In genomic region chr2:122701871-122702180, GRCm38 (mm10) we compare ENCODE assay signal across 8 mouse cellular contexts. TPM values are rescaled to one million over a fixed set of nuclear protein-coding genes. Genes with fewer than 3 reads are reported as not detected.
DNase-seq lines count a peak whose midpoint lies in the region; ATAC-seq lines count a peak whose summit lies in the region.

No protein-coding gene starts in this region.

- no peak for ATAC-seq in lung, embryonic 16.5 days (ENCODE audit: low read depth)
- ATAC-seq in embryonic facial prominence, embryonic 15.5 days (ENCODE audit: insufficient number of reproducible peaks, low FRiP score, low TSS enrichment, low read depth) = no peak
- no peak for ATAC-seq in intestine, embryonic 14.5 days (replicated peaks; ENCODE audit: low FRiP score, low TSS enrichment, low read depth)
- no peak for ATAC-seq in midbrain, embryonic 14.5 days (ENCODE audit: low FRiP score, low TSS enrichment)

- WGBS in lung, embryonic 16.5 days = under 1% methylated on average over 15 of the region's 15 CpGs
- WGBS in embryonic facial prominence, embryonic 15.5 days = under 1% methylated on average over 15 of the region's 15 CpGs
- WGBS in intestine, embryonic 14.5 days = under 1% methylated on average over 15 of the region's 15 CpGs
- WGBS in midbrain, embryonic 14.5 days = 1% methylated on average over 15 of the region's 15 CpGs

- H3K27ac ChIP-seq in lung, embryonic 16.5 days (ENCODE audit: low read length) = no peak overlapping the region
- H3K27ac ChIP-seq in embryonic facial prominence, embryonic 15.5 days (replicated peaks) = peak overlapping the region; percentile 74; the same call in 1 of the 2 replicates
- H3K27ac ChIP-seq in intestine, embryonic 14.5 days (ENCODE audit: low read depth) = peak overlapping the region; percentile 59; the same call in 1 of the 2 replicates
- H3K27ac ChIP-seq in midbrain, embryonic 14.5 days (replicated peaks; ENCODE audit: low read depth, low read length) = no peak overlapping the region

- H3K4me3 ChIP-seq in lung, embryonic 16.5 days (ENCODE audit: low read length) = peak overlapping the region; percentile 81
- peak overlapping the region; percentile 76 for H3K4me3 ChIP-seq in embryonic facial prominence, embryonic 15.5 days (replicated peaks)
- H3K4me3 ChIP-seq in intestine, embryonic 14.5 days (ENCODE audit: low read depth, low read length) = peak overlapping the region; percentile 76
- H3K4me3 ChIP-seq in midbrain, embryonic 14.5 days (replicated peaks; ENCODE audit: low read depth, low read length) = peak overlapping the region; percentile 75

- H3K9me3 ChIP-seq in lung, embryonic 16.5 days (ENCODE audit: control insufficient read depth, low read length) = no peaks in the 10 kb centered on the region
- no peaks in the 10 kb centered on the region for H3K9me3 ChIP-seq in embryonic facial prominence, embryonic 15.5 days (replicated peaks)
- H3K9me3 ChIP-seq in intestine, embryonic 14.5 days (ENCODE audit: control insufficient read depth, low read length) = no peaks in the 10 kb centered on the region
- no peaks in the 10 kb centered on the region for H3K9me3 ChIP-seq in midbrain, embryonic 14.5 days (ENCODE audit: control insufficient read depth, low read length)

- H3K36me3 ChIP-seq in lung, embryonic 16.5 days (ENCODE audit: control insufficient read depth, insufficient read depth, low read length) = no peaks in the 10 kb centered on the region
- H3K36me3 ChIP-seq in embryonic facial prominence, embryonic 15.5 days = no peaks in the 10 kb centered on the region
- H3K36me3 ChIP-seq in intestine, embryonic 14.5 days (ENCODE audit: control insufficient read depth, insufficient read depth, low read length) = no peaks in the 10 kb centered on the region
- no peaks in the 10 kb centered on the region for H3K36me3 ChIP-seq in midbrain, embryonic 14.5 days (ENCODE audit: control insufficient read depth, insufficient read depth, low read length)

- H3K27me3 ChIP-seq in lung, embryonic 16.5 days (ENCODE audit: control insufficient read depth, insufficient read depth, low read depth, low read length) = no peaks in the 10 kb centered on the region
- no peaks in the 10 kb centered on the region for H3K27me3 ChIP-seq in embryonic facial prominence, embryonic 15.5 days
- no peaks in the 10 kb centered on the region for H3K27me3 ChIP-seq in intestine, embryonic 14.5 days (replicated peaks; ENCODE audit: control insufficient read depth, insufficient read depth, low read length)
- H3K27me3 ChIP-seq in midbrain, embryonic 14.5 days (ENCODE audit: control insufficient read depth, insufficient read depth, low read length) = no peaks in the 10 kb centered on the region

- H3K4me1 ChIP-seq in lung, embryonic 16.5 days (replicated peaks; ENCODE audit: control insufficient read depth, insufficient read depth, low read length) = peaks cover 12% of the 10 kb centered on the region
- H3K4me1 ChIP-seq in embryonic facial prominence, embryonic 15.5 days = peaks cover 12% of the 10 kb centered on the region
- peaks cover 11% of the 10 kb centered on the region for H3K4me1 ChIP-seq in intestine, embryonic 14.5 days (replicated peaks; ENCODE audit: control insufficient read depth, insufficient read depth, low read length)
- H3K4me1 ChIP-seq in midbrain, embryonic 14.5 days (ENCODE audit: control insufficient read depth, insufficient read depth, low read length) = peaks cover 18% of the 10 kb centered on the region

- peak overlapping the region; percentile 80 for H3K9ac ChIP-seq in lung, embryonic 16.5 days (ENCODE audit: low read length)
- peak overlapping the region; percentile 47 for H3K9ac ChIP-seq in embryonic facial prominence, embryonic 15.5 days
- H3K9ac ChIP-seq in intestine, embryonic 14.5 days (ENCODE audit: low read length) = peak overlapping the region; percentile 71
- peak overlapping the region; percentile 83 for H3K9ac ChIP-seq in midbrain, embryonic 14.5 days (replicated peaks; ENCODE audit: low read length)

- DNase-seq in lung, postnatal 36 days = no peak
- no peak for DNase-seq in intestine, embryonic 14.5 days (ENCODE audit: low spot score)
- DNase-seq in midbrain, embryonic 14.5 days = no peak
- DNase-seq in left cerebral cortex, adult 9 months (ENCODE audit: low spot score in 2 of 2) = no peak
- DNase-seq in cerebellum, adult 11 months = no peak
- no peak for DNase-seq in right cerebral cortex, postnatal 36 days (ENCODE audit: low spot score in 2 of 2)

- H3K4me2 ChIP-seq in lung, embryonic 16.5 days (ENCODE audit: low read depth, low read length) = peak overlapping the region; percentile 89
- peak overlapping the region; percentile 72 for H3K4me2 ChIP-seq in embryonic facial prominence, embryonic 15.5 days (replicated peaks)
- peak overlapping the region; percentile 86 for H3K4me2 ChIP-seq in intestine, embryonic 14.5 days (ENCODE audit: low read length)
- H3K4me2 ChIP-seq in midbrain, embryonic 14.5 days (ENCODE audit: low read length) = peak overlapping the region; percentile 76

RNA-seq across cellular contexts. Expression of gene Slc30a4, which starts 0.6 kb away (rescaled TPM):
- polyA plus RNA-seq in lung, embryonic 16.5 days (2015; fragmentation: Nextera tagmentation; extraction: Ambion mirVana) = 5.6 and 6.1 TPM in 2 replicates
- polyA plus RNA-seq in embryonic facial prominence, embryonic 15.5 days (2015; fragmentation: Nextera tagmentation; extraction: Ambion mirVana) = 9.7 and 10.2 TPM in 2 replicates
- 13.7 and 14.6 TPM in 2 replicates for polyA plus RNA-seq in intestine, embryonic 14.5 days (2014; fragmentation: Nextera tagmentation; extraction: Ambion mirVana)
- polyA plus RNA-seq in midbrain, embryonic 14.5 days (2014; fragmentation: Nextera tagmentation; extraction: Ambion mirVana) = 8.5 and 11.1 TPM in 2 replicates

RNA-seq across cellular contexts. Expression of gene Bloc1s6, which starts 36.5 kb away (rescaled TPM):
- polyA plus RNA-seq in lung, embryonic 16.5 days (2015; fragmentation: Nextera tagmentation; extraction: Ambion mirVana) = 40.8 and 40.9 TPM in 2 replicates
- polyA plus RNA-seq in embryonic facial prominence, embryonic 15.5 days (2015; fragmentation: Nextera tagmentation; extraction: Ambion mirVana) = 46.5 and 47.5 TPM in 2 replicates
- 49.6 and 53.9 TPM in 2 replicates for polyA plus RNA-seq in intestine, embryonic 14.5 days (2014; fragmentation: Nextera tagmentation; extraction: Ambion mirVana)
- 77.1 and 93.9 TPM in 2 replicates for polyA plus RNA-seq in midbrain, embryonic 14.5 days (2014; fragmentation: Nextera tagmentation; extraction: Ambion mirVana)

Comparison
In these comparisons a context has a peak if more than half of its experiments do, and no peak if none do; other contexts are left out.
1. H3K27ac ChIP-seq: peak in embryonic facial prominence, embryonic 15.5 days (single experiment) and intestine, embryonic 14.5 days (single experiment); none in lung, embryonic 16.5 days (single experiment) and midbrain, embryonic 14.5 days (single experiment).
2. Peak in every context shown above with its lines, with median percentiles within 50 percentile points of each other: H3K4me2 ChIP-seq, H3K4me3 ChIP-seq and H3K9ac ChIP-seq.